Mouse (Mus musculus) megakaryocyte, embryonic 14.5 days (primary cell): ENCODE data around the gene Ang2. TPM values are rescaled to one million over a fixed set of nuclear protein-coding genes. Genes with fewer than 3 reads are reported as not detected.

Experiments used
- H3K27me3 ChIP-seq: replicated peaks from 2 replicates; pipeline ENCODE3; 2012; ENCODE audit warnings: inconsistent platforms
- H3K36me3 ChIP-seq: replicated peaks from 2 replicates; pipeline ENCODE3; 2012; ENCODE audit warnings: low read length, inconsistent platforms, mixed read lengths
- H3K4me1 ChIP-seq: 2 replicates; pipeline ENCODE4 v1.6.1; 2012; ENCODE audit warnings: inconsistent platforms
- H3K4me3 ChIP-seq: replicated peaks from 2 replicates; pipeline ENCODE3; 2012; ENCODE audit warnings: moderate library complexity, mild to moderate bottlenecking, inconsistent platforms
- H3K9me3 ChIP-seq: 2 replicates; pipeline ENCODE4 v1.6.1; 2012; ENCODE audit warnings: inconsistent platforms
- FLI1 ChIP-seq: IDR thresholded peaks from 2 replicates; pipeline ENCODE4 v1.6.1; 2012; ENCODE audit warnings: low read length, inconsistent platforms, mixed read lengths
- GATA1 ChIP-seq: IDR thresholded peaks from 3 replicates; pipeline ENCODE4 v1.6.1; 2012; ENCODE audit warnings: mixed read lengths, low read length, inconsistent platforms, borderline replicate concordance
- polyA plus RNA-seq: library from polyadenylated mRNA; stranded (reverse); fragments of >175 nt; gene quantifications from 2 replicates; pipeline ENCODE4 v1.2.3, GENCODE M21; 2012; ENCODE audit warnings: low replicate concordance; ENCODE audit not compliant: insufficient read depth

Ang2 gene
- polyA plus RNA-seq, 1 experiment: not detected

DNA sequence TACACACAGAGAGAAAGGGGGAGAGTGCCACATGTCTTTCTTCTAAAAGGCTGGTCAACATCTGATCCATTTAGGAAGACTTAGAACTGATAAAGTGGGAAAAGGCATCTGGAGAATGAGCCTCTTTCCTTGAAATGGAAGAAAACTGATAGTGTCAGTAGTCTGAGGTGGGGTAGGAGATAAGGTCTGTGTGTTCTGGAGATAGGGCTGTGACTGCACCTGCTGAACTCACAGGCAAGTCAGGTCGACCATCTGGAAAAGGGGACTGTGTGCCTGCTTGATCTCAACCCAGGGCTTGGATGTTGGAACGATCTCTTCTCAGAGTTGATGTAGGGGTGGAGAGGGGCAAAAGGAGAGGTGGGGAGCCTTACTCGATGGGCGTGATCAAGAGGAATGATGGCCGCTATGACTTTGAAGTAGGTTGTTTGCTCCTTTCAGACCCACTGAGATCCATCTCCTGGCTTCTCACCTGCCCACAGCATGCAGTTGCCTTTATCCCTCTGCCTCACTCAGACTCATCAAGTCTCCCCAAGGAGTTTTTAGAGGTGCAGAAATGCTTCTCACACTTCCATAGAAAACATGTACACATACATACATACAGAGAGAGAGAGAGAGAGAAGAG is 46.6 kb downstream of the Ang2 start:
- Histone ChIP-seq H3K4me3 (no peak overlapping the region), H3K9me3 (no peaks in the 10 kb centered on the region), H3K36me3 (no peaks in the 10 kb centered on the region), H3K27me3 (peaks cover 2% of the 10 kb centered on the region), H3K4me1 (0 out of 2 replicates have a peak, but pooled peaks cover 3% of the 10 kb centered on the region)
- TF ChIP-seq FLI1 (no peak), GATA1 (no peak)

DNA sequence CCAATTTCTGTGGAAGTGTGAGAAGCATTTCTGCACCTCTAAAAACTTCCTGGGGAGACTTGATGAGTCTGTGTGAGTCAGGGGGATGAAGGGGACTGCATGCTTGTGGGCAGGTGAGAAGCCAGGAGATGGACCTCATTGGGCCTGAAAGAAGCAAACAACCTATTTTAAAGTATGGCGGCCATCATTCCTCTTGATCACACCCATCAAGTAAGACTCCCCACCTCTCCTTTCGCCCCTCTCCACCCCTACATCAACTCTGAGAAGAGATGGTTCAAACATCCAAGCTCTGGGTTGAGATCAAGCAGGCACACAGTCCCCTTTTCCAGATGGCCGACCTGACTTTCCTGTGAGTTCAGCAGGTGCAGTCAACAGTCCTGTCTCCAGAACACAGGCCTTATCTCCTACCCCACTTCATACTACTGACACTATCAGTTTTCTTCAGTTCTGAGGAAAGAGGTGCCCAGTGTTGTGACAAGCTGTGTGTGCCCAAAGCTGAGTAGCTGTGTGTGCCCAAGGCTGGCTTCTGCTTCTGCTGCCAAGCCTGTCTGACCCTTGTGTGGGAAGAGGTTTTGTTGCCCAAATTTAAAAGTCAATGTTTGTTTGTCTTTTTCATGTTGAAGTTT is 48.6 kb downstream of the Ang2 start:
- Histone ChIP-seq H3K27me3 (peaks cover 4% of the 10 kb centered on the region), H3K4me1 (no peaks in the 10 kb centered on the region), H3K36me3 (no peaks in the 10 kb centered on the region), H3K4me3 (no peak overlapping the region), H3K9me3 (no peaks in the 10 kb centered on the region)
- TF ChIP-seq GATA1: no peak
- no peak for TF ChIP-seq FLI1

DNA sequence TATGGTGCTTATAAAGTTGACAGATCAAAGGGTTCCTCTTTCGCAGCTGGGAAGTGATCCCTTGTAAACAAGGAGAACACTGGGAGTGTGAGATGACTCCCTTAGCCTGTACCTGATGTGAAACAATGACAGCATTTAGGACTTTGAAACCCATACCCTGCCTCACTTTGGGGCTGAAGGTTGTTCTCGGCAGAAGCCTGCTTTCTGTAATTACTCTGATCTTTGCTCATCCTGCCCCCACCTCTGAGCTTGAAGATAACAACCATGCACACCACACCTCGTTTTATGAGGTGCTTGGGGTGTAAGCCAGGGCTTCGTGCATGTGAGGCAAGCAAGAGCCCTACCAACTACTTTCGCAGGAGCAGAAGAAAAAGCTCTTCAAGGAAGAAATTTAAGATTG is 49.8 kb downstream of the Ang2 start:
- TF ChIP-seq FLI1: no peak
- no peak for TF ChIP-seq GATA1
- no peaks in the 10 kb centered on the region for H3K36me3 ChIP-seq
- H3K9me3 ChIP-seq: no peaks in the 10 kb centered on the region
- no peak overlapping the region for H3K4me3 ChIP-seq
- H3K4me1 ChIP-seq: no peaks in the 10 kb centered on the region; the same call in 1 of the 2 replicates
- peaks cover 8% of the 10 kb centered on the region for H3K27me3 ChIP-seq

DNA sequence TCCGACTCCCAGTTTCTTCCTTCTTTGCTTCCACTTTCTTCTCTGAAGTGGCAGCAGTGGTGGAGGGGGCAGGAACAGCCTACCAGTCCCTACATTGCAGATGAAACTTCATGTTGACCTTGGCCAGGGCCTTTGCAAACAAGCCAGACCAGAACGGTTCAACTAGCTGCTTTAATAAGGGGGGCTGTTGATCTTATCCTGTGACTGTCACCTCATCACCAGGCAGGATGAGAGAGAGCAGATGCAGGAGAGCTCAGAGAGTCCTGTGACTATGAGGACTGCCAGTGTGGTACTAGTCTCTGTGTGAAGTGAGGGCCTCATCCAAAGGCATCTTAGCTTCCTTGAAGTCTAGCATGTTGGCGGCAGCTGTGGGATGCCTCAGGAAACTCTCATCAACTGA is 50.9 kb downstream of the Ang2 start:
- H3K4me3 ChIP-seq: no peak overlapping the region
- H3K4me1 ChIP-seq: peaks cover 10% of the 10 kb centered on the region; the same call in 1 of the 2 replicates
- H3K36me3 ChIP-seq: no peaks in the 10 kb centered on the region
- peaks cover 9% of the 10 kb centered on the region for H3K27me3 ChIP-seq
- no peak for TF ChIP-seq FLI1
- no peak for TF ChIP-seq GATA1
- no peaks in the 10 kb centered on the region for H3K9me3 ChIP-seq

DNA sequence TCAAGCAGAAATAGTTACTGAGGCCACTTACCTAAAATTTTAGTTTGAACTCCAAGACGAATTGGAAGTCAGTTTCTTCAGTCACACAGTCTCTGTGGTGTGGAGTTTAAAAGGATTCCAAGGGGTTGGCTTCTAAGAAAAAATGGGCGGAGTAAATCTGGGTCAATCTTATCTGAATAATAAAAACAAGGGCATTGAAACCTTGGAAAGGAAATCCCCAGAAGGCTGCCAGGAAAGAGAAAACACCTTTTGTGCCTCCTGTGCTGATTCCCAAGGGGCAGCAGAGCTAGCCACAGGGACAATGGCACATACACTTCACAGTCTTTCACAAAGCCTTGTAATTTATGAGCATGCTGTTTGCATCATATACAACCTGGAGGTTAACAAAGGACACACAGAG is 52.3 kb downstream of the Ang2 start, which contains the start of gene Rnase1:
TSS of gene Rnase1 (minus strand) at position 101 of the 400 bp plus-strand sequence.
- Histone ChIP-seq H3K4me3 (no peak within 1 kb of the TSS), H3K4me1 (peaks cover 10% of the 10 kb centered on the region; the same call in 1 of the 2 replicates), H3K36me3 (no peaks in the 10 kb centered on the region), H3K9me3 (no peaks in the 10 kb centered on the region), H3K27me3 (peaks cover 9% of the 10 kb centered on the region)
- TF ChIP-seq GATA1: no peak
- no peak for TF ChIP-seq FLI1

DNA sequence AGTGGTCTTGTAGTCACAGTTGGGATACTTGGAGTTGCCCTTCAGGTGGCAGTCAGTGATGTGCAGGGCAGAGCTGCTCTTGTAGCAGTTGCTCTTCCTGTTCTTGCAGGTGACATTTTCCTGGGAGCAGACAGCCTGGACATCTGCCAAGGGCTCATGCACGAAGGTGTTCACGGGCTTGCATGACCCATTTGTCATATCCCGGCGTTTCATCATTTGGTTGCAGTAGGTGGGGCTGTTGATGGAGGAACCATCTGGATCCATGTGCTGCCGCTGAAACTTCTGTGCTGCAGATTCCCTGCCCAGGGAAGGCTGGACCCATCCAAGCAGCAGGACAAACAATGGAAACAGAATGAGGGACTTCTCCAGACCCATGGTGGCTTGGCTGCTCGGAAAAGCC is 53.4 kb downstream of the Ang2 start:
- Histone ChIP-seq H3K27me3 (peaks cover 9% of the 10 kb centered on the region), H3K4me3 (no peak overlapping the region), H3K9me3 (no peaks in the 10 kb centered on the region), H3K4me1 (peaks cover 10% of the 10 kb centered on the region; the same call in 1 of the 2 replicates), H3K36me3 (no peaks in the 10 kb centered on the region)
- no peak for TF ChIP-seq FLI1
- TF ChIP-seq GATA1: no peak

Other genes starting within 250 kb of the Ang2 start
- gene Pnp2, start 243.2 kb downstream of the Ang2 start, polyA plus RNA-seq: not detected in 2 replicates
- gene Rnase10, start 191.4 kb downstream of the Ang2 start, polyA plus RNA-seq: not detected in 2 replicates
- not detected in 2 replicates for gene Rnase9, start 157.3 kb downstream of the Ang2 start, polyA plus RNA-seq
- not detected in 2 replicates for gene Rnase11, start 149.0 kb downstream of the Ang2 start, polyA plus RNA-seq
- gene Rnase12, start 141.5 kb downstream of the Ang2 start, polyA plus RNA-seq: not detected in 2 replicates
- gene Olfr750, start 124.7 kb downstream of the Ang2 start, polyA plus RNA-seq: not detected in 2 replicates
- gene Rnase4, start 108.1 kb downstream of the Ang2 start, polyA plus RNA-seq: 1.6 TPM in 1 of 2 replicates, not detected in the other
- not detected in 2 replicates for gene Ang, start 108.0 kb downstream of the Ang2 start, polyA plus RNA-seq
- gene Eddm3b, start 84.7 kb downstream of the Ang2 start, polyA plus RNA-seq: not detected in 2 replicates
- gene Rnase6, start 75.2 kb downstream of the Ang2 start, polyA plus RNA-seq: 0.23 TPM in 1 of 2 replicates, not detected in the other
- not detected in 2 replicates for gene Rnase1, start 52.4 kb downstream of the Ang2 start, polyA plus RNA-seq
- not detected in 2 replicates for gene Rnase2b, start 36.9 kb downstream of the Ang2 start, polyA plus RNA-seq
- not detected in 2 replicates for gene Ear14, start 4.2 kb upstream of the Ang2 start, polyA plus RNA-seq
- not detected in 2 replicates for gene Rnase2a, start 57.0 kb upstream of the Ang2 start, polyA plus RNA-seq
- not detected in 2 replicates for gene Gm7247, start 162.6 kb upstream of the Ang2 start, polyA plus RNA-seq
- gene Vmn2r88, start 211.7 kb upstream of the Ang2 start, polyA plus RNA-seq: not detected in 2 replicates